Mouse (Mus musculus) midbrain, postnatal 0 days (tissue): ENCODE measurements around the gene Bcar3. TPM values are rescaled to one million over a fixed set of nuclear protein-coding genes. Genes with fewer than 3 reads are reported as not detected.
A peak's percentile ranks its signal among the peaks of the same experiment; 100 is the strongest.

ENCODE experiments used
- ATAC-seq: fragments of 200-750 bp; cut with Nextera tagmentation; 2 replicates; pipeline ENCODE4 v1.8.0; 2017; ENCODE audit warnings: moderate number of reproducible peaks, mild to moderate bottlenecking, moderate TSS enrichment, moderate library complexity; ENCODE audit not compliant: low FRiP score
- DNase-seq: peaks from one replicate; pipeline ENCODE4 v3.0.0-alpha.2; 2015; ENCODE audit warnings: low spot score
- H3K27ac ChIP-seq: fragments of 300-500 bp; sonication (generic); 2 replicates; pipeline ENCODE4 v1.5.1; 2014; ENCODE audit warnings: low read depth, mild to moderate bottlenecking, low read length, mixed read lengths
- H3K27me3 ChIP-seq: fragments of 300-500 bp; sonication (generic); 2 replicates; pipeline ENCODE4 v1.6.1; 2014; ENCODE audit warnings: low read length, control low read depth, mixed read lengths; ENCODE audit not compliant: insufficient read depth
- H3K36me3 ChIP-seq: fragments of 300-500 bp; sonication (generic); 2 replicates; pipeline ENCODE4 v1.6.1; 2014; ENCODE audit warnings: low read length, control low read depth, mixed read lengths; ENCODE audit not compliant: insufficient read depth
- H3K4me1 ChIP-seq: fragments of 300-500 bp; sonication (generic); 2 replicates; pipeline ENCODE4 v1.6.1; 2014; ENCODE audit warnings: mild to moderate bottlenecking, control low read depth, antibody characterized with exemption, low read length, mixed read lengths; ENCODE audit not compliant: insufficient read depth
- H3K4me2 ChIP-seq: fragments of 300-500 bp; sonication (generic); 2 replicates; pipeline ENCODE4 v1.6.1; 2014; ENCODE audit warnings: low read depth, mild to moderate bottlenecking, low read length, mixed read lengths; ENCODE audit not compliant: poor library complexity, severe bottlenecking
- H3K4me3 ChIP-seq: fragments of 300-500 bp; sonication (generic); 2 replicates; pipeline ENCODE4 v1.5.1; 2014; ENCODE audit warnings: low read depth, mild to moderate bottlenecking, low read length, moderate library complexity
- H3K9ac ChIP-seq: fragments of 300-500 bp; sonication (generic); replicated peaks from 2 replicates; pipeline ENCODE4 v1.6.1; 2014; ENCODE audit warnings: mild to moderate bottlenecking, low read length, moderate library complexity, mixed read lengths; ENCODE audit not compliant: poor library complexity, severe bottlenecking
- H3K9me3 ChIP-seq: fragments of 300-500 bp; sonication (generic); 2 replicates; pipeline ENCODE4 v1.6.1; 2016; ENCODE audit warnings: low read length, control low read depth
- CTCF ChIP-seq: IDR thresholded peaks from 2 replicates; pipeline ENCODE4 v1.5.1; 2016; ENCODE audit warnings: antibody characterized with exemption, mild to moderate bottlenecking
- WGBS: fragments of 180-500 bp; shearing (Covaris S2); extraction: QIAGEN DNeasy Blood & Tissue Kit; methylation state at CpG from one replicate; pipeline ENCODE4 v1.1.7; 2014; 5-methylcytosine and 5-hydroxymethylcytosine counted together
- polyA plus RNA-seq: library from polyadenylated mRNA; unstranded; fragments of >200 nt; fragmentation: Nextera tagmentation; extraction: Ambion mirVana; gene quantifications from 2 replicates; pipeline ENCODE4 v1.2.1, GENCODE M21; 2015
- total RNA-seq: library from RNA; depleted of rRNA; stranded (reverse); fragments of >200 nt; gene quantifications from 2 replicates; pipeline ENCODE4 v1.2.3, GENCODE M21; 2014

Gene Bcar3
- total and polyA plus RNA-seq, 2 experiments from 2014 or later, result 6.0 to 27.2 TPM

GRCm38 (mm10) chr3:122484301-122484700, 190.4 kb downstream of the Bcar3 start:
- no peak for TF ChIP-seq CTCF
- Histone ChIP-seq H3K9ac (no peak overlapping the region), H3K27ac (no peak overlapping the region), H3K27me3 (no peaks in the 10 kb centered on the region), H3K36me3 (no peaks in the 10 kb centered on the region), H3K4me1 (peaks cover 32% of the 10 kb centered on the region), H3K9me3 (no peaks in the 10 kb centered on the region), H3K4me2 (no peak overlapping the region), H3K4me3 (no peak overlapping the region)
- WGBS, result 47% methylated on average over 3 of the region's 3 CpGs
- DNase-seq, result no peak
- no peak for ATAC-seq

GRCm38 (mm10) chr3:122485699-122486098, 191.8 kb downstream of the Bcar3 start:
- no peak for ATAC-seq

GRCm38 (mm10) chr3:122486193-122486592, 192.3 kb downstream of the Bcar3 start:
- H3K36me3 ChIP-seq, result no peaks in the 10 kb centered on the region
- DNase-seq (no peak), ATAC-seq (no peak)
- H3K27ac ChIP-seq, result no peak overlapping the region
- WGBS, result 93% methylated on average over 4 of the region's 4 CpGs
- peaks cover 25% of the 10 kb centered on the region for H3K4me1 ChIP-seq
- H3K9me3 ChIP-seq, result no peaks in the 10 kb centered on the region
- H3K9ac ChIP-seq, result no peak overlapping the region
- no peaks in the 10 kb centered on the region for H3K27me3 ChIP-seq
- H3K4me3 ChIP-seq, result no peak overlapping the region
- no peak for TF ChIP-seq CTCF
- H3K4me2 ChIP-seq, result no peak overlapping the region

More at GRCm38 (mm10) chr3:122485699-122486098, 191.8 kb downstream of the Bcar3 start:
- TF ChIP-seq CTCF, result no peak
- WGBS, result 72% methylated on average over 4 of the region's 4 CpGs
- no peak overlapping the region for H3K4me2 ChIP-seq
- no peak overlapping the region for H3K27ac ChIP-seq
- H3K9ac ChIP-seq, result no peak overlapping the region
- H3K4me3 ChIP-seq, result no peak overlapping the region
- no peaks in the 10 kb centered on the region for H3K9me3 ChIP-seq
- no peaks in the 10 kb centered on the region for H3K27me3 ChIP-seq
- DNase-seq, result no peak
- no peaks in the 10 kb centered on the region for H3K36me3 ChIP-seq
- H3K4me1 ChIP-seq, result peaks cover 26% of the 10 kb centered on the region

GRCm38 (mm10) chr3:122488051-122488754, 194.3 kb downstream of the Bcar3 start:
- H3K27me3 ChIP-seq, result no peaks in the 10 kb centered on the region
- TF ChIP-seq CTCF, result no peak
- 38% methylated on average over 1 of the region's 1 CpGs for WGBS
- H3K27ac ChIP-seq, result no peak overlapping the region
- no peak overlapping the region for H3K4me3 ChIP-seq
- no peaks in the 10 kb centered on the region for H3K9me3 ChIP-seq
- no peak for ATAC-seq
- no peak for DNase-seq
- no peak overlapping the region for H3K4me2 ChIP-seq
- H3K4me1 ChIP-seq, result peaks cover 19% of the 10 kb centered on the region
- H3K36me3 ChIP-seq, result no peaks in the 10 kb centered on the region
- H3K9ac ChIP-seq, result no peak overlapping the region

- DNase-seq (no peak), ATAC-seq (no peak)
- Histone ChIP-seq H3K4me1 (peaks cover 11% of the 10 kb centered on the region), H3K9me3 (no peaks in the 10 kb centered on the region), H3K27me3 (no peaks in the 10 kb centered on the region), H3K4me3 (no peak overlapping the region), H3K4me2 (no peak overlapping the region), H3K27ac (no peak overlapping the region), H3K36me3 (no peaks in the 10 kb centered on the region), H3K9ac (no peak overlapping the region)
- WGBS, result 79% methylated on average over 6 of the region's 6 CpGs
- no peak for TF ChIP-seq CTCF
These were observed 196.6 kb downstream of the Bcar3 start for GRCm38 (mm10) chr3:122490574-122490973.

GRCm38 (mm10) chr3:122492006-122492405, 198.1 kb downstream of the Bcar3 start:
- Histone ChIP-seq H3K9me3 (no peaks in the 10 kb centered on the region), H3K27me3 (no peaks in the 10 kb centered on the region), H3K4me2 (no peak overlapping the region), H3K4me1 (peaks cover 10% of the 10 kb centered on the region), H3K36me3 (no peaks in the 10 kb centered on the region), H3K9ac (no peak overlapping the region), H3K27ac (peak overlapping the region; percentile 39; the same call in 1 of the 2 replicates), H3K4me3 (no peak overlapping the region)
- TF ChIP-seq CTCF, result no peak
- ATAC-seq, result no peak
- 75% methylated on average over 3 of the region's 3 CpGs for WGBS
- no peak for DNase-seq
